Mouse (Mus musculus): Measurements from ENCODE around the gene Dhrs1.

Dhrs1 gene

DNA sequence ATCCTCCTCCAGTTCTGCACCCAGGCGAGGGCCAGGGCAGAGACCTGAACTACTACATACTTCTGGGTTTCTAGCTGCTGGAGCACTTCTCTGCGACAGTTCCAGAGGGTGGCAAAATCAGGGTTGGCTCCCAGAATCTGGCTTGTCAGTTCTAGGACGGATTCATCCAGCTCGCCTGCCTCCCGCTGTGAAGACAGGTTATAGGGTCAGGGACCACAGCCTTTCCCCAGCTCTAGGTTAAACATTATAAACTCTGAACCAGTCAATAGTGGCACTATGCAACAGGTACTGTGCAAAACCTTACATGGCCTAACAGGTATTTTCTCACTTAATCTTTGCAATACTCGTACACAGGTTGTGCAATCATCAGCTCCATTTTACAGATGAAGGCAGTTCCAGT is 24.4 kb downstream of the Dhrs1 start:
- DNase-seq: no peak

DNA sequence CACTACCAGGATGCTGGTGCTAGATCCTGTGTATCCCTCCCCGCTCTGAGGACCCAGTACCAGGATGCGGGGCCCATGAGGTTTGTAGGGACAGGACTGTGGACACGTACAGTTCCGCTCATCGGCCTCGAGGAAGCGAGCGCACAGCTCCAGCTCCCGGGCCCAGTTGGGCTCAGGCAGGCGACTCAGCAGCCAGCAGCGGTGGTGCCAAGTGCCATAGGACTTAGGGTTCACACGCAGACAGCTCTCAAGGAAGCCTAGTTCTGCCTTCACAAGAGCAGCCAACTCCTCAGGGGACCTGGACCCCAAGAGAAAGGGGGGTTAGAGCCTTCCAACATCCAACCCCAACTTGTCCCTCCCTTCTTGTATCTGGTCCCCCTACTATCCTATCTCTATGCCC is 24.8 kb downstream of the Dhrs1 start:
- no peak for DNase-seq

DNA sequence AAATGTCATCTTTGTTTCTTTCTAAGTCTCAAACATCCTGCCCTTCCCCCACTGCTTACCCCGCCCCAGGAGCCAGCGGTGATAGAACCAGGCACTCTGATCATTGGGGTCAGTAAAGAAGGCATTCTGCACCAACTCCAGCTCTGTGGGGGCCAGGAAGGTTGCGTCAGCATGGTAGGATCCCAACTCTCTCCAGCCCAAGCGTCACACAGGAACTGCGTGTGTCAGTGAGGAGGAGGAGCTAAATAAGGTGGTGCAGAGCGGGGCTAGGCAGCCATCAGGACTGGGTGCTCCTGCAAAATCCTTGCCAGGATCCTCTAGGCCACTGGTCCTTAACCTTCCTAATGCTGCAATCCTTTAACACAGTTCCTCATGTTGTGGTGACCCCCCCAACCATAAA is 25.8 kb downstream of the Dhrs1 start:
- DNase-seq: no peak

DNA sequence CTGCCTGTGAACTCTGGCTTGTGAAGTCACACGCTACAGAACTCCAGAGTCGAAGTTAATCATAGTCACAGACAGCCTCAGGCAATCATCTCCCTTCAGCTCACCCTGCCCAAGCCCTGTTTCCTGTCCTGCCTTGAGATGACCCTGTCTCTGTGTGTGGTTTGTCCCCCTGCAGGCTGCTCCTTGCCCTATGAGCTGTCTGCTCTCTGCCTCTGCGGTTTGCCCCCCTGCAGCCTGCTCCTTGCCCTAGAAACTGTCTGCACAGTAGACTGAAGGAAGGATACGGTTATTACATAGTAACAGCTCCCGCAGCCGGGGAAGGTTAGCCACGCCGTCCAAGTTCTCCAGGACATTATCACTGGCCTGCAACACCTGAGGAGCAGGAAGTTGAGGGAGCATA is 28.6 kb downstream of the Dhrs1 start:
- no peak for DNase-seq

DNA sequence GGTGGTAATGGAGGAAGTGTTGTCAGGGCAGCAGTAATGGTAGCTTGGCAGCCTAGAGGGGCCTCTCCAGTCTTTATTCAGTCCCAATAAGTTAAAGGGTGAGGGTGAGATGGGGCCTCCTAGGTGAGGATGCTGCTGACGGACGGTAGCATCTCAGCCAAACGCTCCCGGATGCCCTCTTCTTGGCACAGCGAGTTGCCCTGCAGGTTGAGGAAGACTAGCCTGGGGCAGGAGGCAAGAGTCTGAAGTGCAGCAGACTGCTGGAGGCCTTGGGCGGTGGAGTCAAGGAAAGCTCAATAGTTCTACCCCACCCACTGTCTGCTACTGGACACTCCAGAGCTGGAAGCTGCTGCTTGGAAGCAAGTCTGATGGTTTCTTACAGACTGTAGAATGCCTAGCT is 29.2 kb downstream of the Dhrs1 start:
- DNase-seq: no peak

DNA sequence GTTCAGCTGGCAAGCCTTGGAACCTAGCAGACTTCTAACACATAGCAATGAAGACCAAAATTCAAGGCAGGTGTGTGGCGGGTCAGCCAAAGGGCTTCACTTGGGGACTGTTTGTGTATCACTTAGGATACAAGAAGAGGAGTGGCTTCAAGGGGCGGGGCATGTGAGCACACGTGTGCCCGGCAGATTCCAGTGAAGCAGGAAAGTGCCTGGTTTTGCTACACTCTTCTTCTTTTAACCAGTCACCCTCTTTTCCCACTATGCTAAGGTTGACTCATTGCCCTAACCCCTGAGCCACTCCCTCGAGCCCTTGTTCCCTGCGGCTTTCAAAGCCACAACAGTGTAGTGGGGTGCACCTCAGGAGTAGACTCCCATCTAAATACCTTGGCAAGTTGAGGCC is 30.6 kb downstream of the Dhrs1 start:
- peak; percentile 78 for DNase-seq

DNA sequence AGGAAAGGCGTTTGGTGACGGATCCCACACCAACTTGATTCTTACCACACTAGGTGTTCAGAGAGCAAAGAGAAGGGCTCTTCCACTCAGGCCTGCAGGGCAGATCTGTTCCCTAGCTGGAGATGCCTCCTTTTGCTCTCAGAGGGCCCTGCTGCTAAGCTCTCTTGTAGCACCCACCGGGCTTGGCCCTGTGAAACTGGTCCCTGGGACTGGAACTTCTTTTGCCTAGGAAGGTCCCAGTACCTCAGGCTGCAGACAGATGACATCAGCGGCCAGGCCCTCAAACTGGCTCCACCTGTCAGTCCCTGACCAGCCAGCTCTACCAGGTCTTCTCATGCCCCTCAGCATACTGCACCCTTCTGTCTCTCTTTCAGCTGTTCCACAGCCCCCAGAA is 31.8 kb downstream of the Dhrs1 start, which contains the start of gene Tgm1:
Gene Tgm1 (minus strand): TSS at position 198 of the 394 bp plus-strand sequence.
- no peak for DNase-seq

DNA sequence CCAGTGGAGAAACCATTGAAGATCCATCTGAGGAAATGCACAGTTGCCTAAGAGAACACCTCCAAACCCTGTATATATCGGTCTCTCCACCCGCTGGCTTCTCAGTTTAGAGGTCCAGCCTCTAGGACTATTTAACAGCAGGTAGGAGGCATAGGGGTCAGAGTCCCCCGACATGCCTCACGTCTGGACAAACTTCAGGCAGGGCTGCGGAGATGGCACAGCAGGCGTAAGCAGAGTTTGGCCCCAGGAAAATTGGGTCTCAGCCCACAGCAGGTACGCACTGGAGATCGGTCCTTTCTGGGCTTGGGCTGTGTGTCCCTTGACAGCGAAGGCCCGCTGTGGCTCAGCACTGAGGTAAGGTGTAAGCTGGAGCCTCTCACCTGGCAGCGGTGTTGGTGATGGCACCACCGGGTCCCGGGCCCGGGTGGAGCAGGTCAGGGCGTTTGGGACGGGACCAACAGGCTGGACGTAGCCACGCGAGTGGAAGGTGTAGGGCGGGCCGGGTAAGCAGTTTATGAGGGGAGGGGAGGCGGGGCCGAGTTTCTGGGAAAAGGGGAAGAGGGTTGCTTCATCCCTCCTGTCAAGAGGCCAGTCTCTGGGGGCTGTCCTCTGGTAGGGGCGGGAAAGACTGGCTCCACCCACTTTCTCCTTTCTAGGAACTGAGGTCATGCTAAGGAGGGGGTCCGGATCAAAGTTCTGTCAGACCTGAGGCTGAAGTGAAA is 32.3 kb downstream of the Dhrs1 start:
- DNase-seq: peak; percentile 82

DNA sequence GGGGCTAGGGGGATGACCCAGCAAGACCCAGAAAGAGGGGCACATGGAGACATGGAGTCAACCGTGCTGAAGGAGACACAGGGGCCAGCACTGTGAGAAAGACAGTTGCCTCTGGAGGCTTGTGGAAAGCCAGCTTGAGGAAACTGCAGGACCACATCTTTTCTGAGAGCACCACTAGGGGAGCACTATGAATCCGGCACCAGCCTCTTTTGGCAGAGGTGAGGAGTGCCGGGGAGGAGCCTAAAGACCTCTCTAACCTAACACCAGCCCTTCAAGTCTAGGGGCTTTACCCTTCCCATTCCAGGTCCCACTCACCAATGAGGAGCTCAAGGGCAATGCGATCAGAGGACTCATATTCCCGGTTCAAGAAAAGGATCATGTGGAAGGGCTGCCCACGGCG is 33.7 kb downstream of the Dhrs1 start:
- DNase-seq: no peak

DNA sequence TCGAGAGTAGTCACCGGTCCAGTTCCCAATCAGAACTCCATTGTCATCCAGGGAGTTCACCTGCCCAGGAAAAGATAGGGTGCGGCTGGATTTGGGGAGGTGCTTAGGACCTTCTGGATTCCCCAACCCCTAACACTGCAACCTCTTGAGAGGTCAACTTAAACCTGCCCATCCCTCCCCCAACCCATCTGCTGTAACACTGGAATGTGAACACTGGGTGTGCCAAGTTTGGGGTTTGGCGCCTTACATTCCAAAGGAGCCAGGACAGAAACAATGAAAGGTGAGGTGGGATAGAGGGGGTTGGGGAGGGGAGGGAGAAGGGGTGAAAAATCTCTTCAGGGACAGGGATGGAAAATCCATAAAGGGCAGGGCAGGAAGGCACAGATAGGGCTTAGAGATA is 36.0 kb downstream of the Dhrs1 start:
- DNase-seq: no peak

DNA sequence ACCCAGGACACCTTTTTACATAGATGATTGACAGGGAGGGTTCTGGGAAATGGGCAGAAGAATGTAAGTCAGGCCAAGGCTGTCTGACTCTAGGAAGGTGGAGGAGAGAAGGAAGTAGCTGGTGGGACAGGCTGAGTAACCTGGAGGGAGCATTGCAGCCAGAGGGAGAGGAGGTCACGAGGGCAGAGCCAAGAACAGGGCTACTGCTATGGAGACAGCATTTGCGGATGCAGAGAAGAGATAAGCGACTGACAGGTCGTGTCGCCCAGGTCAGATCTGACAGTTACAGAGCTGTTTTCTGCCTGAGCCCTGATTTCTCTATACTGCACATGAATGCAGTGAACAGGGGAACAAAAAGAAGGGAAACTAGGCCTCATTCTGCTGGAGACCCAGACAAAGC is 38.1 kb downstream of the Dhrs1 start:
- DNase-seq: no peak

DNA sequence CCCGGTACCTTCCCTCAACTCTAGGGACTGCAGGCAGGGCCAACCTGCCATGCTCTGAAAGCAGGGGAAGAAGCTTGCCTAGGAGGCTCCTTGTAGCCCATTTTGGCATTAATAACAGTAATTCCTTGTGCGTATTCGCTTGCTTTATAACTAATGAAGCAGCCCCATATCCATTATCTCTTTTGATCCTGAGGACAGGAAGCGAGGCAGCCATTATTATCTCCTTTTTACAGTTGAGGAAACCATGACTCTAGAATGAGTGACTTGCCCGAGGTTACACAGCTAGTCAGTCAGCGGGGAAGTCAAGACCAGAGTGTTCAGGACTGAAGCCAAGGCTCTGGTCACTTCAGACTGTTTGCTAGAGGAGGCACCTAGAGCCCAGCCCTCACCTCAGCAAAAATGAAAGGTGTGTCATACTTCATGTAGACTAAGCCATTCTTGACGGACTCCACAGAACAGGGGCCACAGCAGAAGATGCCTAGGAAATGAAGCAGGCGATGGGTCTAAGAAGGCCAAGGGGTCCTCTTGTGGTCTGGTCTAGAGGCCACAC is 39.4 kb downstream of the Dhrs1 start:
- DNase-seq: peak; percentile 63

DNA sequence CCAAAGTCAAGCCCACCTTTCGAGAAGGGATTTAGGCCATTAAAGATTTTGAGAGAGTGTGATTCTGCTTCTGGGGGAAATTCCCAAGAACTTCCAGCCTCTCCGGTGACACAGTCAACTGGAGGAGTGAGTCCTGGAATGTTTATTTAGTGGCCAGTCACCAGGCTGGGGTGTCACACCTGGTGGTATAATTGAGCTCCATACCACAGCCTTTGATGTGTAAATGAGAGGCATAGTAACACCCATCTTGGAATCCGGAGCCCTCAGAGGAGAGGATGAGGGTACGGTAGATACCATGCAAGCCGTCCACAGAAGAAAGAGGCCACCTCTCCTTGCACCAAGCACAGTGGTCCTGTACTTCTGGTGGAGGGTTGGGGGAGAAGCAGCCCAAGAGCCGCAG is 42.7 kb downstream of the Dhrs1 start:
- DNase-seq: no peak

DNA sequence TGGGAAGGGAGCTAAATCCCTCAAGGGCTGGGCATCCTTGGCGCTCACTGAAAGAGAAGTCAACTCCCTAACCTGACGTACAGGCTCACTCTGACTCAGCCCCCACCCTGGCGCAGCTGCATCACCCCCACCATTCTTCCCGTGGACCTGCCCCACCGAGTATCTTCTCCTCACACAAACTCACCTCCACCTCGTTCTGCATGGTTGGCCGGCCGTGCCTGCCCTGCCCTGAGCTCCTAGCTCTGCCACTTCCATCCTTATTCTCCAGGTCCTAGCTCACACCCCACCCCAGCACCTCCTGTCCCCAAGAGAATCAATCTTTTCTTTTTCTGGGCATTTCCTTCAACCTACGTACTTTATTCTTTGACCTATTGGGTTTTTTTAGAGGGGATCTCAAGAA is 44.4 kb downstream of the Dhrs1 start:
- DNase-seq: no peak

DNA sequence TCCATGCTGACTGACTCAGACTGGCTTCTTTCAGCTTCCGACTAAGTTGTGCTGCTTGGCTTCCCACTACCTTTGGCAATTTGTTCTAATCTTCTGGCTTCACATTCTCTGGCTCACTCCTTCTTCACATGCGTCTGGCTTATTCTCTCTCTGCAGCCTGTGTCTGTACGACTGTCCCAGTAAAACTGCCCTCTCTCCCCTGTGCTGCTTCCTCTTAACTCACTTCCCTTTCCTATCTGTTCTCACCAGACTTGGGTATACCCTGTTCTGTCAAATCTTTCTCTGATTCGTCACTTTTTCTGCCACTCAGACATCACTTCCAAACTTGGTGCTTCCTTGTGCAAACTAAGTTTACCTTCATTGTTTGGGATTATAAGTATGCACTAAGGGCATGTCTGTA is 48.3 kb downstream of the Dhrs1 start:
- DNase-seq: peak; percentile 52

DNA sequence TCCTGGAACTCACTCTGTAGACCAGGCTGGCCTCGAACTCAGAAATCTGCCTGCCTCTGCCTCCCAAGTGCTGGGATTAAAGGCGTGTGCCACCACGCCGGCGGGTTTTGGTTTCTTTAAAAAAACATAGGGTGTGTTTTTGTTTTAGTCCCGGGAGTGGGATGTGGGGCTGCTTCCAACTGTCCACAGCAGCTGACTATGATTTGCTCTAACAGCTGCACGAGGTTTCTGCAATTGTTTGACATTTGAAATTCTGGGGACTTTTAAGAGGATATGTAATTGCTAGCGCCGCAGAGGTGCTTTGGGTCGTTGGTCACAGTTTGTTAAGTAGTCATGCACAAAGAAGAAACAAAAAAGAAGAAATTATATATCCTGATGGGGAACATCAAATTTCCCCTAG is 56.1 kb downstream of the Dhrs1 start:
- DNase-seq: no peak

All from lung, postnatal 36 days (tissue).